25 mouse cellular contexts compared by ENCODE assay signal in genomic region chr2:84579311-84579710, GRCm38 (mm10).
"Had no signal": no experiment of that assay in that cellular context is flagged by ENCODE, and none has a peak within 500 bp of the region (broad histone marks: within the 10 kb centered on the region; RNA-seq: fewer than 3 reads in every experiment).

No protein-coding gene starts in this region.

- H3K27ac ChIP-seq: embryonic facial prominence, embryonic 10.5 days; embryonic facial prominence, embryonic 12.5 days; embryonic facial prominence, embryonic 13.5 days; embryonic facial prominence, embryonic 15.5 days; forebrain, embryonic 10.5 days; forebrain, embryonic 12.5 days; forebrain, embryonic 13.5 days; forebrain, embryonic 15.5 days; gastrocnemius, adult 2 months; heart, adult 2 months had no signal

- ATAC-seq: forebrain, embryonic 13.5 days; forebrain, embryonic 14.5 days; forebrain, embryonic 15.5 days; forebrain, embryonic 16.5 days; forebrain, postnatal 0 days had no signal

- H3K27me3 ChIP-seq: embryonic facial prominence, embryonic 12.5 days; embryonic facial prominence, embryonic 13.5 days; embryonic facial prominence, embryonic 15.5 days; forebrain, embryonic 12.5 days; forebrain, embryonic 13.5 days; forebrain, embryonic 15.5 days had no signal

- H3K4me1 ChIP-seq: embryonic facial prominence, embryonic 10.5 days; embryonic facial prominence, embryonic 12.5 days; embryonic facial prominence, embryonic 15.5 days; forebrain, embryonic 10.5 days; forebrain, embryonic 12.5 days; forebrain, embryonic 13.5 days; forebrain, embryonic 15.5 days had no signal

- H3K9ac ChIP-seq: embryonic facial prominence, embryonic 12.5 days; embryonic facial prominence, embryonic 13.5 days; embryonic facial prominence, embryonic 15.5 days; forebrain, embryonic 12.5 days; forebrain, embryonic 13.5 days; forebrain, embryonic 15.5 days; forebrain, postnatal 0 days had no signal

- H3K4me2 ChIP-seq: embryonic facial prominence, embryonic 12.5 days; embryonic facial prominence, embryonic 13.5 days; embryonic facial prominence, embryonic 15.5 days; forebrain, embryonic 12.5 days; forebrain, embryonic 13.5 days; forebrain, embryonic 15.5 days had no signal

- H3K36me3 ChIP-seq: embryonic facial prominence, embryonic 15.5 days; forebrain, embryonic 12.5 days; forebrain, embryonic 15.5 days had no signal

- DNase-seq: cerebellum, adult 9-11 months; cerebellum, postnatal 10 days; cerebellum, postnatal 14 days; cerebellum, postnatal 25 days; cerebellum, postnatal 36 days; embryo, embryonic 11 days; forebrain, postnatal 0 days; gastrocnemius, adult 2 months; gastrocnemius, postnatal 10 days; gastrocnemius, postnatal 14 days; gastrocnemius, postnatal 25 days; gastrocnemius, postnatal 36 days; heart, adult 18-20 months; heart, adult 2 months had no signal

- H3K9me3 ChIP-seq: embryonic facial prominence, embryonic 10.5 days; embryonic facial prominence, embryonic 12.5 days; embryonic facial prominence, embryonic 13.5 days; embryonic facial prominence, embryonic 15.5 days; forebrain, embryonic 10.5 days; forebrain, embryonic 12.5 days; forebrain, embryonic 13.5 days; forebrain, embryonic 15.5 days had no signal

- H3K4me3 ChIP-seq: embryonic facial prominence, embryonic 10.5 days; embryonic facial prominence, embryonic 12.5 days; embryonic facial prominence, embryonic 13.5 days; embryonic facial prominence, embryonic 15.5 days; erythroblast, embryonic 14.5 days; forebrain, embryonic 10.5 days; forebrain, embryonic 12.5 days; forebrain, embryonic 13.5 days; forebrain, embryonic 15.5 days; gastrocnemius, adult 2 months; heart, adult 2 months had no signal
